Mouse (Mus musculus) embryo, embryonic 9.5 days (tissue): ENCODE results near the gene Tfpt.
"Not testable (repeated sequence)": the region's sequence is repeated elsewhere in the genome, so short reads cannot be mapped to it uniquely, and the experiment has no call there.

Source experiments
- DNase-seq: peaks from one replicate; pipeline ENCODE4 v3.0.0-alpha.2; 2017; ENCODE audit errors: extremely low spot score

Tfpt gene

DNA sequence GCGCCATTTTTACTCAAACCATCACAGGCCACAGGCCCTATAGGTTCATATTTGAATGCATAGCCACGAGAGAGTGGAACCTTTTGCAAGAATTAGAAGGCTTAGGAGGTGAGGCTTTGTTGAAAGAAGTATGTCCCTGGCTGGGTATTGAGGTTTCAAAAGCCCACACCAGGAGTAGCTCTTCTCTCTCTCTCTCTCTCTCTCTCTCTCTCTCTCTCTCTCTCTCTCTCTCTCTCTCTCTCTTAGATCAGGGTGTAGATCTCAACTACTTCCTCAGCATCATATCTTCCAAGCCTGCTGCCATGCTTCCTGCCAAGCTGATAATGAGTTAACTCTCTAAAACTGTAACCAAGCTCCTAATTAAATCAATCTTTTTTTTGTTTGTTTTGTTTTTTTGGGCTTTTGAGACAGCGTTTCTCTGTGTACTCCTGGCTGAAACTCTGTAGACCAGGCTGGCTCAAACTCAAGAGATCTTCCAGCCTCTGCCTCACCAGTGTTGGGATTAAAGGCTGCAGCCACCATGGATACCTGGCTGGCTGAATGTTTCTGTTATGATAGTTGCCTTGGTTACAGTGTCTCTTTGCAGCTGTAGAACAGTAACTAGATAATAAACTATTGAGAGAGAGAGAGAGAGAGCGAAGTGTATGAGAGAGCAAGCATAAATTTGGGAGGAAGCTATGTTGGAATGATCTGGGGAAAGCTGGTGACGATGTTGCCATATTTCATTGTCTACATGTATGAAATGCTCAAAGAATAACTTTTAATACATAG, 53.2 kb downstream of the Tfpt start:
- no peak for DNase-seq

DNA sequence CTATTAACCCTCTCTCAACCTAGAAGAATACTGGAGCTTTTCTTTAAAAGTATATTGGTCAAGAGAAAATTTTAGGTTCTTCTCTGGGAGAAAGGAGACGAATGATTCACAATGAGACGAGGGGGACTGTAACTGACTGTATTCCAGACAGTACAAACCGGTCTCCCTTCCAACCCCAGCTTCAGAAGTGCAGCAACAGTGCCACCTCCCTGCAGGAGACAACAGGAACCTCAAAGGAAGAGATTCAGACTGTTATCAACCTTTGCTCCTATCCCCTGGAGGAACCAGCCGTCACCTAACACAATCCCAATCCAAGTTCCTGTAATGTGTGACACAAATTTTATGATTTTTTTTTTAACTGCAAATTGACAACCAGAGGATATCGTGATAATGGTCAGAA, 55.5 kb downstream of the Tfpt start:
- DNase-seq, result no peak

DNA sequence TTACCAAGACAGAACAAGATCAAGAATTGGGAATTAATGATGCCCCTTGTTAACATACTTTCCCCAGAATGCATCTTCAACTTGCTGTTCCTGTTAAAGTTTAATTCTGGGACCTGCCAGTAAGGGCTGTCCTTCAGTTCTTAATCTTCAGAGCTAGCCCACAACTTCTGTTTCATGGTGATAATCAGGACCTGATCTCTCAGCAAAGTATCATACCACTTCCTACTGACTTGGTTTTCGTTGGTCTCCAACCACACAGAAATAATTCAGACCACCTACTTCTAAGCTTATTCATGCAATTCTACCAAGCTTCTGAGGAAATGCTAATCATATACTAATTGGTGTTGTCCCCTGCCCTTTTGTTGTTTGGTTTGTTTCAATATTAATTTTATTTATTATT, 57.9 kb downstream of the Tfpt start:
- no peak for DNase-seq

DNA sequence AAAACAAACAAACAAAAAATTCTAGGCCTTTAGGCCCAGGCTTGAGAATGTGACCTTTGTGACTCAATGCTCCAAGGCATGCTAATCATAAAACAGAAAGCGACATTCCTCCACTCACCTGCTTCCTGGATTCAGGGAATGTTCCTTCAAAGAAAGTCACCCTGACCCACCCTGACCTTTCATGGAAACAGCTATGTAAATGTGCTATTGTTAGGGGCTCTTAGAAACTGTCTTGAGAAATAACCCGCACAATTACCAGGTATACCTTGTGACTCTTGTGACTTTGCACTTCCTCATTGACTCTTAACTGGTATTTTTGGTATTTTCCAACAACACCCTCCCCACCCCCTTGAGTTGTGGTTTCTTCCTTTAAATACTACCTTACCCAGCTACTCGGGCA, 59.1 kb downstream of the Tfpt start:
- DNase-seq, result not testable (repeated sequence)
